Mouse (Mus musculus) ES-E14 (cell line): ENCODE measurements at regions not wholly inside any gene's neighbourhood (a gene's known extent, or its start where the extent isn't known, plus 50 kb on each side); places are given as distances from the start of the nearest gene placed in this dataset.

Source experiments
- CHD2 ChIP-seq: IDR thresholded peaks from 2 replicates; pipeline ENCODE4 v1.6.1; 2014; ENCODE audit warnings: mild to moderate bottlenecking, low read depth, low read length, inconsistent platforms
- HCFC1 ChIP-seq: IDR thresholded peaks from 2 replicates; pipeline ENCODE4 v1.6.1; 2012; ENCODE audit warnings: low read length, inconsistent platforms, borderline replicate concordance; ENCODE audit not compliant: insufficient read depth
- ZNF384 ChIP-seq: IDR thresholded peaks from 2 replicates; pipeline ENCODE4 v1.6.1; 2012; ENCODE audit warnings: low read depth, low read length, inconsistent platforms

GRCm38 (mm10) chr16:12766846-12767245, 342.6 kb upstream of the Ercc4 start:
- TF ChIP-seq HCFC1 (no peak), CHD2 (no peak), ZNF384 (no peak)
